Mouse (Mus musculus): ENCODE results near the gene Atp2a1. TPM values are rescaled to one million over a fixed set of nuclear protein-coding genes. Genes with fewer than 3 reads are reported as not detected.
A peak's percentile ranks its signal among the peaks of the same experiment; 100 is the strongest.

The Atp2a1 gene
- polyA plus RNA-seq, 2 experiments = 0.16 TPM; not detected in 1

DNA sequence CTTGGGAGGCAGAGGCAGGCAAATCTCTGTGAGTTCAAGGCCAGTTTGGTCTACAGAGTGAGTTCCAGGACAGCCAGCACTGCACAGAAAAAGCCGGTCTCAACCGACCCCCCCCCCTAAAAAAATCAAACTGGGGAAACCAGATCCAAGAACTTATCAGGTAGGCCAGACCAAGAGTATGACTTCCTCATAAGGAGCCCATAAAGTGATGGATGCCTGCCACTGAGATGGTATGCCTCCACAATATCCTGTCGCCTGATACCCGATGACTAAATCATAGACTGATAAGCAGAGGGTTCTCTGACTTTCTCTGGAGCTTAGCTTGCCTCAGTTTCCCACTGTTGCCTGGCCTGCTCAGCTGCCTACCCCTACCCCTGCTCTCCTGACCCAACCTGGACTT is 65.1 kb downstream of the Atp2a1 start:
- ATAC-seq (ENCODE audit: insufficient read depth) = no peak
- no peaks in the 10 kb centered on the region for H3K27me3 ChIP-seq (ENCODE audit: control insufficient read depth, insufficient read depth, low read length)
- DNase-seq (ENCODE audit: low read depth in 3 of 3, low spot score in 3 of 3) = no peak
- no peak overlapping the region for H3K27ac ChIP-seq
- H3K4me1 ChIP-seq (replicated peaks; ENCODE audit: control insufficient read depth in 2 of 2, insufficient read depth in 2 of 2, low read length in 1 of 2) = peaks cover 15 to 17% of the 10 kb centered on the region in 2 experiments
- no peak overlapping the region for H3K9ac ChIP-seq (replicated peaks)
- WGBS (ENCODE audit: insufficient replicate concordance) = 13% methylated on average over 4 of the region's 4 CpGs
- H3K4me2 ChIP-seq (ENCODE audit: low read depth) = no peak overlapping the region
- no peaks in the 10 kb centered on the region for H3K36me3 ChIP-seq (replicated peaks; ENCODE audit: control insufficient read depth, insufficient read depth, low read depth)
- no peak overlapping the region for H3K4me3 ChIP-seq (ENCODE audit: insufficient read depth in 1 of 2, low read depth in 2 of 2, low read length in 2 of 2)
- H3K9me3 ChIP-seq (ENCODE audit: control insufficient read depth, low read length) = no peaks in the 10 kb centered on the region
- TF ChIP-seq EP300 (IDR thresholded peaks at IDR 0.05; ENCODE audit: low read depth) (no peak), CTCF (IDR thresholded peaks at IDR 0.05; ENCODE audit: low read depth) (no peak)

DNA sequence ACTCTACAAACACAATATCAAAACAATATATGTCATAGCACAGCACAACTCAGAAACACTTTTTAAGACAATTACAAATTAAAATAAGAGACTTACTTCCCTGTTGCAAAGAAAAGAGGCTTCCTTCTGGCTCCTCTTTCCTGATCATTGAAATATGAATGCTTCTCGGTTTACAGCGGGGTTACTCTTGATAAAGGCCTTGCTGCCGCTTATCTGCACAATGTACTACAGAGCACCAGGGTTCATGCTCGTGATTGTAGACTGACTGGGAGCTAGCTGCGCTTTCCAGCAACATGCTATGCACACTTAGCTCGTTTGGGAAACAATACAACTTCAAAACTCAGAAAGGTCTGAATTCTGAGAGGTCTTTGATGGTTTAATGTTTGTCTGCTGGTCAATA is 65.7 kb downstream of the Atp2a1 start:
- WGBS (ENCODE audit: insufficient replicate concordance) = 12% methylated on average over 6 of the region's 6 CpGs
- Histone ChIP-seq H3K27me3 (ENCODE audit: control insufficient read depth, insufficient read depth, low read length) (no peaks in the 10 kb centered on the region), H3K27ac (peak overlapping the region; percentile 45), H3K36me3 (replicated peaks; ENCODE audit: control insufficient read depth, insufficient read depth, low read depth) (no peaks in the 10 kb centered on the region), H3K9me3 (ENCODE audit: control insufficient read depth, low read length) (no peaks in the 10 kb centered on the region), H3K4me1 (replicated peaks; ENCODE audit: control insufficient read depth in 2 of 2, insufficient read depth in 2 of 2, low read length in 1 of 2) (peaks cover 15 to 17% of the 10 kb centered on the region in 2 experiments), H3K4me3 (ENCODE audit: insufficient read depth in 1 of 2, low read depth in 2 of 2, low read length in 2 of 2) (peak overlapping the region; percentile 41 to 95), H3K9ac (replicated peaks) (peak overlapping the region; percentile 50), H3K4me2 (ENCODE audit: low read depth) (peak overlapping the region; percentile 74)
- ATAC-seq (ENCODE audit: insufficient read depth) (peak; percentile 51; the same call in 1 of the 2 replicates), DNase-seq (ENCODE audit: low read depth in 3 of 3, low spot score in 3 of 3) (peak; percentile 37 to 47 (median 41))
- TF ChIP-seq EP300 (IDR thresholded peaks at IDR 0.05; ENCODE audit: low read depth) = peak; percentile 40; the same call in 1 of the 2 replicates
- no peak for TF ChIP-seq CTCF (IDR thresholded peaks at IDR 0.05; ENCODE audit: low read depth)

DNA sequence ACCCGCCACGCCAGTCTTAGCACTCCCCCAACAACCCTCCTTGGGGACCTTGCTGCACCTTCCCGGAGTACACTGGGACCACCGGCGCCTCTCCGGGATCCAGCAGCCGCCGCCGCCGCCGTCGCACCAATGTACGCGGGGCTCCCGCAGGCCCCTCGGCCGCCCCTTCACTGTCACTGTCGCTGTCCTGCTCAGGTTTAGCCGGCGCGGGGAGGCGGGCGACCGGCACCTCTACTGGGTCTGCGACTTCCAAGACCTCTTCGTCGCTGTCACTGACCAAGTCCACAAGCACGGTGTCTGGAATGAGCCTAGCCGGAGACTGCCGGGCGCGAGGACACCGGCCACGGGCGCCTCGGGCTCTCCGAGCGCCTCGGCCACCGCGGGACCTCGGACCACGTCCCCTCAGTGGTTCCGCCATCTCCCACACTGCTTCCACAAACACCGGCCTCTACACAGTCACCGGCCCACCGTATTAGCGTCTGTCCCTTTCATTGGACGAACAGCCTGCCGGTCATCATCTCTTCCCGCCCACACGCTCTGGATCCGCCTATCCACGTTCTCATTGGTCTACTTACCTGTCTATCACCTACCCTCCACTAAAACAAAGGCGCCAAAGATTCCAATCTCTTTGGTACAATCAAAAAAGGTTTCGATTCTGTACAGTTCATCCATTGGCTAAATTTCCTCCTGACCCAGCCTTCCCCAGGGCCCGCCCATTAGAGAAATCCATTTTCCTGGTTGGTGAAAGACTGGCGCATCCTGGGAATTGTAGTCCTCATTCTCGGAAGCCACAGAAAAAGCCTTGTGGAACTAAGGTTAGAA is 66.4 kb downstream of the Atp2a1 start, which contains the start of gene Nfatc2ip:
TSS of gene Nfatc2ip (minus strand) at position 440 of the 822 bp plus-strand sequence.
- WGBS (ENCODE audit: insufficient replicate concordance) = under 1% methylated on average over 59 of the region's 59 CpGs
- H3K9ac ChIP-seq (replicated peaks) = peak within 1 kb of the TSS; percentile 91
- peak within 1 kb of the TSS; percentile 50 for H3K27ac ChIP-seq
- no peak for TF ChIP-seq EP300 (IDR thresholded peaks at IDR 0.05; ENCODE audit: low read depth)
- H3K36me3 ChIP-seq (replicated peaks; ENCODE audit: control insufficient read depth, insufficient read depth, low read depth) = no peaks in the 10 kb centered on the region
- peak within 1 kb of the TSS; percentile 81 for H3K4me2 ChIP-seq (ENCODE audit: low read depth)
- no peaks in the 10 kb centered on the region for H3K9me3 ChIP-seq (ENCODE audit: control insufficient read depth, low read length)
- DNase-seq (ENCODE audit: low read depth in 3 of 3, low spot score in 3 of 3) (peak; percentile 97 to 98 (median 98)), ATAC-seq (ENCODE audit: insufficient read depth) (peak; percentile 98)
- H3K4me3 ChIP-seq (ENCODE audit: insufficient read depth in 1 of 2, low read depth in 2 of 2, low read length in 2 of 2) = peak within 1 kb of the TSS; percentile 68 to 95
- H3K4me1 ChIP-seq (replicated peaks; ENCODE audit: control insufficient read depth in 2 of 2, insufficient read depth in 2 of 2, low read length in 1 of 2) = peaks cover 15 to 17% of the 10 kb centered on the region in 2 experiments
- no peaks in the 10 kb centered on the region for H3K27me3 ChIP-seq (ENCODE audit: control insufficient read depth, insufficient read depth, low read length)

Other genes with a start within 250 kb of the Atp2a1 start
- 0.86 and 1.4 TPM in 2 replicates for gene Sbk1, start 190.5 kb downstream of the Atp2a1 start, polyA plus RNA-seq (2012; rRNA removed)
- 0.87 and 0.90 TPM in 2 replicates for gene Sbk1, start 190.5 kb downstream of the Atp2a1 start, polyA plus RNA-seq (2014; fragmentation: Nextera tagmentation; extraction: Ambion mirVana)
- gene Lat, start 93.5 kb downstream of the Atp2a1 start, polyA plus RNA-seq (2012; rRNA removed) = 7.3 and 7.5 TPM in 2 replicates
- 7.6 and 9.2 TPM in 2 replicates for gene Lat, start 93.5 kb downstream of the Atp2a1 start, polyA plus RNA-seq (2014; fragmentation: Nextera tagmentation; extraction: Ambion mirVana)
- gene Spns1, start 85.7 kb downstream of the Atp2a1 start, polyA plus RNA-seq (2012; rRNA removed) = 20.2 and 21.7 TPM in 2 replicates
- gene Spns1, start 85.7 kb downstream of the Atp2a1 start, polyA plus RNA-seq (2014; fragmentation: Nextera tagmentation; extraction: Ambion mirVana) = 11.4 and 11.6 TPM in 2 replicates
- gene Nfatc2ip, start 66.4 kb downstream of the Atp2a1 start, polyA plus RNA-seq (2012; rRNA removed) = 6.8 and 7.1 TPM in 2 replicates
- gene Nfatc2ip, start 66.4 kb downstream of the Atp2a1 start, polyA plus RNA-seq (2014; fragmentation: Nextera tagmentation; extraction: Ambion mirVana) = 3.0 and 3.1 TPM in 2 replicates
- 0.30 and 0.35 TPM in 2 replicates for gene Cd19, start 48.2 kb downstream of the Atp2a1 start, polyA plus RNA-seq (2012; rRNA removed)
- gene Cd19, start 48.2 kb downstream of the Atp2a1 start, polyA plus RNA-seq (2014; fragmentation: Nextera tagmentation; extraction: Ambion mirVana) = 0.34 and 0.64 TPM in 2 replicates
- gene Rabep2, start 34.3 kb downstream of the Atp2a1 start, polyA plus RNA-seq (2012; rRNA removed) = 3.4 and 4.4 TPM in 2 replicates
- 3.1 and 4.6 TPM in 2 replicates for gene Rabep2, start 34.3 kb downstream of the Atp2a1 start, polyA plus RNA-seq (2014; fragmentation: Nextera tagmentation; extraction: Ambion mirVana)
- 12.4 and 12.9 TPM in 2 replicates for gene Sh2b1, start 12.3 kb upstream of the Atp2a1 start, polyA plus RNA-seq (2012; rRNA removed)
- gene Sh2b1, start 12.3 kb upstream of the Atp2a1 start, polyA plus RNA-seq (2014; fragmentation: Nextera tagmentation; extraction: Ambion mirVana) = 8.3 and 9.5 TPM in 2 replicates
- 44.6 and 67.8 TPM in 2 replicates for gene Tufm, start 24.3 kb upstream of the Atp2a1 start, polyA plus RNA-seq (2012; rRNA removed)
- 73.2 and 82.9 TPM in 2 replicates for gene Tufm, start 24.3 kb upstream of the Atp2a1 start, polyA plus RNA-seq (2014; fragmentation: Nextera tagmentation; extraction: Ambion mirVana)
- 41.3 and 42.9 TPM in 2 replicates for gene Atxn2l, start 40.3 kb upstream of the Atp2a1 start, polyA plus RNA-seq (2012; rRNA removed)
- 17.3 and 24.3 TPM in 2 replicates for gene Atxn2l, start 40.3 kb upstream of the Atp2a1 start, polyA plus RNA-seq (2014; fragmentation: Nextera tagmentation; extraction: Ambion mirVana)
- gene Eif3c, start 103.3 kb upstream of the Atp2a1 start, polyA plus RNA-seq (2012; rRNA removed) = 45.7 and 58.0 TPM in 2 replicates
- gene Eif3c, start 103.3 kb upstream of the Atp2a1 start, polyA plus RNA-seq (2014; fragmentation: Nextera tagmentation; extraction: Ambion mirVana) = 94.4 and 96.2 TPM in 2 replicates
- 1.2 and 1.6 TPM in 2 replicates for gene Apobr, start 121.8 kb upstream of the Atp2a1 start, polyA plus RNA-seq (2012; rRNA removed)
- gene Apobr, start 121.8 kb upstream of the Atp2a1 start, polyA plus RNA-seq (2014; fragmentation: Nextera tagmentation; extraction: Ambion mirVana) = 0.69 TPM in 2 replicates
- gene Cln3, start 122.7 kb upstream of the Atp2a1 start, polyA plus RNA-seq (2012; rRNA removed) = 8.4 and 8.8 TPM in 2 replicates
- 7.2 and 9.7 TPM in 2 replicates for gene Cln3, start 122.7 kb upstream of the Atp2a1 start, polyA plus RNA-seq (2014; fragmentation: Nextera tagmentation; extraction: Ambion mirVana)
- 0.07 TPM in 1 of 2 replicates, not detected in the other for gene Il27, start 131.8 kb upstream of the Atp2a1 start, polyA plus RNA-seq (2012; rRNA removed)
- gene Il27, start 131.8 kb upstream of the Atp2a1 start, polyA plus RNA-seq (2014; fragmentation: Nextera tagmentation; extraction: Ambion mirVana) = not detected in 2 replicates
- gene Nupr1, start 167.8 kb upstream of the Atp2a1 start, polyA plus RNA-seq (2012; rRNA removed) = 1.9 and 2.6 TPM in 2 replicates
- 1.3 and 3.2 TPM in 2 replicates for gene Nupr1, start 167.8 kb upstream of the Atp2a1 start, polyA plus RNA-seq (2014; fragmentation: Nextera tagmentation; extraction: Ambion mirVana)
- 19.5 and 24.7 TPM in 2 replicates for gene Sgf29, start 186.2 kb upstream of the Atp2a1 start, polyA plus RNA-seq (2012; rRNA removed)
- 23.6 and 34.4 TPM in 2 replicates for gene Sgf29, start 186.2 kb upstream of the Atp2a1 start, polyA plus RNA-seq (2014; fragmentation: Nextera tagmentation; extraction: Ambion mirVana)
- 4.5 and 6.4 TPM in 2 replicates for gene Sult1a1, start 213.3 kb upstream of the Atp2a1 start, polyA plus RNA-seq (2012; rRNA removed)
- 13.1 and 15.2 TPM in 2 replicates for gene Sult1a1, start 213.3 kb upstream of the Atp2a1 start, polyA plus RNA-seq (2014; fragmentation: Nextera tagmentation; extraction: Ambion mirVana)
- gene Bola2, start 232.3 kb upstream of the Atp2a1 start, polyA plus RNA-seq (2012; rRNA removed) = 35.8 and 69.8 TPM in 2 replicates
- 97.2 and 111 TPM in 2 replicates for gene Bola2, start 232.3 kb upstream of the Atp2a1 start, polyA plus RNA-seq (2014; fragmentation: Nextera tagmentation; extraction: Ambion mirVana)
- gene Slx1b, start 232.7 kb upstream of the Atp2a1 start, polyA plus RNA-seq (2012; rRNA removed) = 5.7 and 6.3 TPM in 2 replicates
- 1.8 and 2.0 TPM in 2 replicates for gene Slx1b, start 232.7 kb upstream of the Atp2a1 start, polyA plus RNA-seq (2014; fragmentation: Nextera tagmentation; extraction: Ambion mirVana)
- gene Coro1a, start 244.7 kb upstream of the Atp2a1 start, polyA plus RNA-seq (2012; rRNA removed) = 48.0 and 52.5 TPM in 2 replicates
- gene Coro1a, start 244.7 kb upstream of the Atp2a1 start, polyA plus RNA-seq (2014; fragmentation: Nextera tagmentation; extraction: Ambion mirVana) = 65.6 and 81.5 TPM in 2 replicates